Mouse (Mus musculus) CH12.LX (cell line): Measurements from ENCODE around the gene Spa17. TPM values are rescaled to one million over a fixed set of nuclear protein-coding genes. Genes with fewer than 3 reads are reported as not detected.

Source experiments
- DNase-seq: peaks from one replicate; pipeline ENCODE4 v3.0.0-alpha.2; 2013; ENCODE audit errors: extremely low read depth
- H3K27ac ChIP-seq: 2 replicates; pipeline ENCODE4 v1.5.1; 2012; ENCODE audit warnings: low read depth, mild to moderate bottlenecking, control low read depth, moderate library complexity; ENCODE audit not compliant: insufficient read depth
- H3K27me3 ChIP-seq: replicated peaks from 2 replicates; pipeline ENCODE3; 2012; ENCODE audit warnings: inconsistent platforms
- H3K36me3 ChIP-seq, 2 experiments: replicated peaks in 1 of 2; 2 replicates each; pipeline versions ENCODE3 to v1.6.1; 2012; ENCODE audit warnings: inconsistent platforms in 1 of 2, low read length in 1 of 2, mild to moderate bottlenecking in 1 of 2, mixed read lengths in 1 of 2, moderate library complexity in 1 of 2; ENCODE audit not compliant: control insufficient read depth in 1 of 2, insufficient read depth in 1 of 2
- H3K4me1 ChIP-seq, 2 experiments: 2 replicates each; pipeline ENCODE4 v1.6.1; 2012; ENCODE audit warnings: inconsistent platforms in 1 of 2, moderate library complexity in 1 of 2; ENCODE audit not compliant: insufficient read depth in 2 of 2, control insufficient read depth in 1 of 2
- H3K4me2 ChIP-seq: 2 replicates; pipeline ENCODE4 v1.6.1; 2012; ENCODE audit warnings: low read depth, mild to moderate bottlenecking, control low read depth; ENCODE audit not compliant: poor library complexity, insufficient read depth, severe bottlenecking
- H3K4me3 ChIP-seq, 3 experiments: fragments of 150-350 bp in 1 of 3; sonication (generic) in 1 of 3; replicated peaks in 1 of 3; 2 replicates each; pipeline versions ENCODE3 to v1.5.1; 2011 to 2012; ENCODE audit warnings: low read depth in 2 of 3, low read length in 2 of 3, mild to moderate bottlenecking in 2 of 3, moderate library complexity in 2 of 3, control low read depth in 1 of 3, improper control_type of control experiment in 1 of 3, inconsistent platforms in 1 of 3, mixed read lengths in 1 of 3; ENCODE audit not compliant: poor library complexity in 1 of 3
- H3K79me2 ChIP-seq: replicated peaks from 2 replicates; pipeline ENCODE4 v1.6.1; 2012; ENCODE audit warnings: mild to moderate bottlenecking, moderate library complexity; ENCODE audit not compliant: control insufficient read depth, poor library complexity, insufficient read depth, severe bottlenecking; ENCODE audit errors: extremely low read depth
- H3K9ac ChIP-seq: 2 replicates; pipeline ENCODE4 v1.6.1; 2012; ENCODE audit warnings: low read depth, mild to moderate bottlenecking, control low read depth, moderate library complexity; ENCODE audit not compliant: insufficient read depth
- H3K9me3 ChIP-seq: replicated peaks from 2 replicates; pipeline ENCODE3; 2012; ENCODE audit warnings: low read length, inconsistent platforms, mixed read lengths
- BHLHE40 ChIP-seq: IDR thresholded peaks from 2 replicates; pipeline ENCODE4 v1.6.1; 2011; ENCODE audit warnings: mild to moderate bottlenecking, low read depth, low read length, improper control_type of control experiment
- CHD2 ChIP-seq: IDR thresholded peaks from 2 replicates; pipeline ENCODE4 v1.6.1; 2011; ENCODE audit warnings: low read length, improper control_type of control experiment
- CTCF ChIP-seq, 2 experiments: IDR thresholded peaks in 1 of 2; conservative IDR thresholded peaks in 1 of 2; 2 replicates each; pipeline ENCODE4 v1.5.1; 2011 to 2012; ENCODE audit warnings: low read depth in 2 of 2, low read length in 2 of 2, improper control_type of control experiment in 1 of 2, inconsistent platforms in 1 of 2, mild to moderate bottlenecking in 1 of 2, moderate library complexity in 1 of 2
- ELF1 ChIP-seq: IDR thresholded peaks from 2 replicates; pipeline ENCODE4 v1.6.1; 2014; ENCODE audit warnings: low read depth, mild to moderate bottlenecking, inconsistent platforms, low read length, improper control_type of control experiment
- HCFC1 ChIP-seq: IDR thresholded peaks from 2 replicates; pipeline ENCODE4 v1.6.1; 2012; ENCODE audit warnings: low read depth, mild to moderate bottlenecking, inconsistent platforms, low read length, improper control_type of control experiment
- JUND ChIP-seq: conservative IDR thresholded peaks from 2 replicates; pipeline ENCODE4 v1.6.1; 2011; ENCODE audit warnings: low read depth, low read length, improper control_type of control experiment
- MAX ChIP-seq: IDR thresholded peaks from 2 replicates; pipeline ENCODE4 v1.6.1; 2011; ENCODE audit warnings: low read length, improper control_type of control experiment
- MAZ ChIP-seq: IDR thresholded peaks from 2 replicates; pipeline ENCODE4 v1.6.1; 2012; ENCODE audit warnings: low read depth, mild to moderate bottlenecking, inconsistent platforms, low read length, improper control_type of control experiment, moderate library complexity
- MXI1 ChIP-seq: IDR thresholded peaks from 2 replicates; pipeline ENCODE4 v1.6.1; 2011; ENCODE audit warnings: mild to moderate bottlenecking, low read depth, low read length, improper control_type of control experiment
- MYC ChIP-seq: IDR thresholded peaks from 2 replicates; pipeline ENCODE4 v1.6.1; 2011; ENCODE audit warnings: low read depth, mild to moderate bottlenecking, improper control_type of control experiment, low read length
- NRF1 ChIP-seq: IDR thresholded peaks from 2 replicates; pipeline ENCODE4 v1.6.1; 2014; ENCODE audit warnings: low read depth, mild to moderate bottlenecking, inconsistent platforms, low read length, improper control_type of control experiment, moderate library complexity
- RCOR1 ChIP-seq: conservative IDR thresholded peaks from 2 replicates; pipeline ENCODE4 v1.6.1; 2012; ENCODE audit warnings: low read depth, mild to moderate bottlenecking, inconsistent platforms, low read length, improper control_type of control experiment
- SMC3 ChIP-seq: IDR thresholded peaks from 2 replicates; pipeline ENCODE4 v1.6.1; 2011; ENCODE audit warnings: low read depth, low read length, improper control_type of control experiment
- USF2 ChIP-seq: conservative IDR thresholded peaks from 2 replicates; pipeline ENCODE4 v1.6.1; 2011; ENCODE audit warnings: low read depth, low read length, improper control_type of control experiment
- ZC3H11A ChIP-seq: IDR thresholded peaks from 2 replicates; pipeline ENCODE4 v1.6.1; 2012; ENCODE audit warnings: low read depth, mild to moderate bottlenecking, inconsistent platforms, low read length, improper control_type of control experiment
- ZKSCAN1 ChIP-seq: IDR thresholded peaks from 2 replicates; pipeline ENCODE4 v1.6.1; 2012; ENCODE audit warnings: low read depth, inconsistent platforms, low read length, improper control_type of control experiment, borderline replicate concordance
- ZMIZ1 ChIP-seq: IDR thresholded peaks from 2 replicates; pipeline ENCODE4 v1.6.1; 2012; ENCODE audit warnings: low read depth, mild to moderate bottlenecking, inconsistent platforms, low read length, improper control_type of control experiment
- ZNF384 ChIP-seq: IDR thresholded peaks from 2 replicates; pipeline ENCODE4 v1.6.1; 2012; ENCODE audit warnings: low read depth, low read length, improper control_type of control experiment, inconsistent platforms
- dilution Hi-C: fragments of 300-500 bp; cut with MboI; formaldehyde crosslinking; loops from 2 replicates; pipeline ENCODE4 v1.14.3; 2020; ENCODE audit warnings: low sequenced_read_pairs; ENCODE audit not compliant: extremely low pct_unique_long_range_greater_than_20kb, extremely low pct_ligation_motif_present
- in situ Hi-C: fragments of 300-500 bp; cut with MboI; formaldehyde crosslinking; loops from 3 replicates; pipeline ENCODE4 v1.14.3; 2019; ENCODE audit warnings: low sequenced_read_pairs, low pct_ligation_motif_present, low pct_unique_long_range_greater_than_20kb, mixed read lengths
- polyA plus RNA-seq: library from polyadenylated mRNA; unstranded; fragments of >175 nt; gene quantifications from 2 replicates; pipeline ENCODE4 v1.2.1, GENCODE M21; 2012; ENCODE audit warnings: low read depth; ENCODE audit not compliant: insufficient read length
- total RNA-seq, 2 experiments: library from RNA; depleted of rRNA; stranded (reverse); fragments of 300-350 nt in 1 of 2; fragments of >200 nt in 1 of 2; gene quantifications; 2 replicates each; pipeline ENCODE4 v1.2.3; 2012 to 2014

Gene Spa17
- total and polyA plus RNA-seq, 3 experiments, result 0.47 to 3.2 (median 1.4) TPM

DNA sequence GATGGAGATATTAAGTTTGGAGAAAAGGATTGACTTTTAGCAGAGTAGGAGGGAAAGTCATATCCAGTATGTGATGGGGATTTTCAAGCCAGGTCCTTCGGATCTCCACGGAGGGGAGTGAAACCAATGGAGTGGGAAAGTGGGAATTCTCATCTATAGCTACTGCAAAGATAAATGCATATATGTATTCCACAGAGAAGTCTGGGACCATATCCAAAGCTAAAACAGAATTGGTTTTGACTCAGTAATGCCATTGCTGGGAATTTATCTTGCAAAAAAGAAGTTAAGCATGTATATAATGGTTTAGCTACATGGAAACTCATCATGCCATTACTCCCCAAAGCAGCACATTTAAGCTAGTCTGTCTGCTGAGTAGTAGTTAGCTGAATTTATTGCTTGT is 18.8 kb upstream of the Spa17 start:
- dilution Hi-C loops (no loop called here), in situ Hi-C loops (no loop called here)

DNA sequence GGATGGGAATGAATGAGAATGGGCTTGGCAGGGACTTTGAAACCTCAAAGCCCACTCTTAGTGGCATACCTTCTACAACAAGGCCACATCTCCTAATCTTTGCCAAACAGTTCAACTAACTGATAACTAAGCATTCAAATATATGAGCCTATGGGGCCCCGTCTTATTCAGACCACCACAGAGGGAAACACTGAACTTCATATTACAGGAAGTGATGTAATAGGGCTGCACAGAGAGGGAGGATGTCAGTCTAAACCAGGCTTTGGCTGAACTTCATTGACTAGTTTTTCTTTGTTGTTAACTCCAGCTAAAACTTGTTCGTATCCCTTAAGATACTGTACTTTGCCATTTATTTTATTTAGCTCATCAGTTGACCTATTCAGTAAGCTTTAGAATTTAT is 16.4 kb upstream of the Spa17 start:
- H3K27me3 ChIP-seq, result no peaks in the 10 kb centered on the region
- H3K9me3 ChIP-seq, result no peaks in the 10 kb centered on the region
- H3K79me2 ChIP-seq, result no peaks in the 10 kb centered on the region
- dilution Hi-C loops, result no loop called here
- peaks cover 13 to 52% of the 10 kb centered on the region in 2 experiments for H3K4me1 ChIP-seq
- TF ChIP-seq CHD2 (no peak), MAX (no peak)
- TF ChIP-seq, all 38 proteins: peak for 0
- in situ Hi-C loops, result loop anchor here (10.0 kb wide), 2 partner anchors 85 to 205 kb away; no protein-coding TSS in a partner anchor
- no peak overlapping the region for H3K4me3 ChIP-seq
- no peak overlapping the region for H3K9ac ChIP-seq
- peaks cover 0 to 19% of the 10 kb centered on the region in 2 experiments for H3K36me3 ChIP-seq
- no peak overlapping the region for H3K27ac ChIP-seq
- H3K4me2 ChIP-seq, result no peak overlapping the region
- DNase-seq, result no peak

More for the DNA sequence above, 18.8 kb upstream of the Spa17 start:
- DNase-seq, result no peak
- peaks cover 0 to 48% of the 10 kb centered on the region in 2 experiments; a peak in 3 of 4 replicates for H3K4me1 ChIP-seq
- H3K9ac ChIP-seq, result no peak overlapping the region
- H3K36me3 ChIP-seq, result peaks cover 0 to 19% of the 10 kb centered on the region in 2 experiments
- H3K27me3 ChIP-seq, result no peaks in the 10 kb centered on the region
- no peaks in the 10 kb centered on the region for H3K9me3 ChIP-seq
- H3K27ac ChIP-seq, result no peak overlapping the region
- no peak for TF ChIP-seq CTCF (conservative IDR thresholded peaks at IDR 0.05 in 1 of 2, IDR thresholded peaks at IDR 0.05 in 1 of 2; ENCODE audit: low read depth in 2 of 2, low read length in 2 of 2)
- TF ChIP-seq HCFC1, result no peak
- TF ChIP-seq RCOR1, result no peak
- no peak for TF ChIP-seq ZKSCAN1
- TF ChIP-seq ZC3H11A, result no peak
- TF ChIP-seq NRF1, result no peak
- no peak for TF ChIP-seq BHLHE40
- TF ChIP-seq JUND, result no peak
- TF ChIP-seq SMC3, result no peak
- TF ChIP-seq ELF1, result no peak
- no peak for TF ChIP-seq USF2
- no peak for TF ChIP-seq MAZ
- no peak for TF ChIP-seq ZMIZ1
- no peak for TF ChIP-seq MXI1
- no peak for TF ChIP-seq ZNF384
- no peak for TF ChIP-seq MYC
- H3K4me3 ChIP-seq, result no peak overlapping the region
- no peak overlapping the region for H3K4me2 ChIP-seq
- no peaks in the 10 kb centered on the region for H3K79me2 ChIP-seq
